Mouse (Mus musculus) embryonic fibroblast, embryonic 13.5 days (primary cell): ENCODE measurements at regions not wholly inside any gene's neighbourhood (a gene's known extent, or its start where the extent isn't known, plus 50 kb on each side); places are given as distances from the start of the nearest gene placed in this dataset.

Source experiments
- CTCF ChIP-seq: IDR thresholded peaks from 2 replicates; pipeline ENCODE4 v1.5.1; 2011; ENCODE audit warnings: mild to moderate bottlenecking, control low read depth, low read length, moderate library complexity, borderline replicate concordance; ENCODE audit not compliant: insufficient read depth
- POLR2A ChIP-seq: IDR thresholded peaks from 2 replicates; pipeline ENCODE4 v1.6.1; 2011; ENCODE audit warnings: low read depth, mild to moderate bottlenecking, control low read depth, low read length, moderate library complexity

- TF ChIP-seq CTCF (no peak), POLR2A (no peak)
These were observed 317.0 kb upstream of the Pard3b start for GRCm38 (mm10) chr1:61321513-61322145.
